Mouse (Mus musculus): ENCODE results near the gene Sugct.
"Not testable (repeated sequence)": the region's sequence is repeated elsewhere in the genome, so short reads cannot be mapped to it uniquely, and the experiment has no call there.

Sugct gene

GRCm38 (mm10) chr13:17606217-17606616 is 89.1 kb downstream of the Sugct start:
- peak; percentile 75 for DNase-seq (ENCODE audit: extremely low read depth, low read depth, low spot score)

DNA sequence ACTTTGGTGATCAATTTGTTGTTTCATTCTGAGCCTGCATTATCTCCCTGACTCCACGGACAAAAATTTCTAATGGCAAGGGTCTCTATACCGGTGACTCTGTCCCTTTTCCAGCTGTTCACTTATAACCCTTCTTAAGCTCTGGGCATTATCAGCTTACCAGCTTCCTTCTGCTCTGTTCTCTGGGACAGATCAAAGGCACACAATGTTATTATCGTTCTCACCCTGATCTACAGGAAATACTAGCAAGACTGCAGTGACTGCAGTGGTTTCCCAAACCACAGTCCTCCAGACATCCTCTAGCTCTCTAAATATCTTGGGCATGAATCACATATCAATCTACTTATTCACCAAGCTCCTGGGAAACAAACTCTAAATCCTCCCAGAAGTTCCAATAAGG is 90.7 kb downstream of the Sugct start:
- peak; percentile 18 for DNase-seq (ENCODE audit: extremely low read depth, low read depth, low spot score)

DNA sequence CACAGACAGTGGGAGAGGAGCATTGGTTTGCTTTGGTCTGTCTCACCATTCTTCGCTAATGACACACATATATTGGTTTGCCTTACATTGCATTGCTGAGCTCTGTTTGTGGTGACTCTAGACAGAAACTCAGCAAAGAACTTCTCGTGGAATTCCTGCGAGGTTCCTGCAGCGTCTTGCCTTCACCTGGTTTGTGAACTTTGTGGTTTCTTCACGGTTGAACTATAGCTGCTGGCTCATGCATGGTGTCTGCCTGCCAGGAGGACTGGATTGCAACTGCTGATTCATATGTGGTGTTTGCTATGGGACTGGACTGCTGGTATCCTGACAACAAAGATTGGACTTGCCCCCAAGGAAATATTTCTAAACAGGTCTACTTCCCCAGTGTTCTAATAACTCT is 91.6 kb downstream of the Sugct start:
- DNase-seq (ENCODE audit: extremely low read depth, low read depth, low spot score) = no peak

DNA sequence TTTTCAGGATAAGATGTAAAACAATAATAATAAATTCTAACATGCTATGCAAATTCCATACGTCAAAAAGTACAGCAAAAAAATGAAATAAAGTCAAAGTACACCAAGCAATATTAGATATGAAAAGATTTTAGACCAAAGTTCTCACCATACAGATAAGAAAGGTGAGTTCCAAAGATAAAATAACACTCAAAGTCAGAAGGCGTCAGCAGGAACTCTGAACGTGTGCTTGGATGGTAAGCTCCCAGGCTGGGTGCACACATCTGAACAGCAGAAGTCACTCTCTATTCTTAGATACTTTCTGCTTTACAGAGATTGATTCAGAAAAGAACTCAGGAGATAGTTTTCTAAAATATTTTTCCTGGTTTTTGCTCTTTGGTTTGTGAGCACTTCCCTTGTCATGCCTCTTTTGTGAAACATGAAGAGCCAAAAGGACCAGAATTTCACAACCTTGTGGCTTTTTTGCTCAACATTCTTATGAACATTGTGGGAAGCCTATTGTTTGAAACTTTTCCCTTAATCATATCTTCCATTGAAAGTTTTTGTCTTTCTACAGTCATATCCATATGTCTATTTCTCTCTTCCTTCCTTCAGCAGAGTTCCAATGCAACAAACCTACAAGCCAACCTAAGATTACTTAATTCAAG is 110.0 kb downstream of the Sugct start:
- DNase-seq (ENCODE audit: extremely low read depth, low read depth, low spot score) = no peak

DNA sequence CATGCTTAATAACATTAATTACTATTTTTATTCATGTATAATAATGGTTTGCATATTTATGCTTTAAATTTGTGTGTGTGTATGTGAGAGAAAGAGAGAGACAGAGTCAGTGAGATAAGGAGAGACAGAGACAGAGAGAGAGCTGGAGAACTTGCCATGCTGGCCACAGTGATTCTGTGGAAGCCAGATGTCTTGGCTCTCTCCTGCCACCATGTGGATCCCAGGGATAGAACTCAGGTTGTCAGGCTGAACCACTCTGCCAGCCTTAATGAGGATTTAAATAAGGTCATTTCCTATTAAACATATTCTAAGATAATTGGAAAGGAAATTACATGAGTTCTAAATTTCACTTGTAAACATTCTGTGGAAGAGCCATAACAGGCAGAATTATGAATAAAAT is 110.5 kb downstream of the Sugct start:
- DNase-seq (ENCODE audit: extremely low read depth, low read depth, low spot score) = no peak

DNA sequence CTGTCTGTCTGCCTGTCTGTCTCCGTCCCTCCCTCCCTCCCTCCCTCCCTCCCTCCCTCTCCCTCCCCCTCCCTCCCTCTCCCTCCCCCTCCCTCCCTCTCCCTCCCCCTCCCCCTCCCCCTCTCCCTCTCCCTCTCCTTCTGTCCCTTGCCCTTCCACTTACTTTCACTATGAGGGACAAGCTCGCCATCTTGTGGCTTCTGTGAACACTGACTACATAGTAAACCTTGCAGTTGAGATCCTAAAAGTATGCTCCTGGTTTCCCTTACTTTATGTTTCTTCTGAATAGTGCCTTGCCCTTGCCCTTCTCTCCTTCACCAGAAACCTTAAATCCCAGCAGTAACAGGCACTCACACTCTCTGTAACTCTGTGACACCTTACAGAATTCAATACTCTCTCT is 113.7 kb downstream of the Sugct start:
- no peak for DNase-seq (ENCODE audit: extremely low read depth, low read depth, low spot score)

DNA sequence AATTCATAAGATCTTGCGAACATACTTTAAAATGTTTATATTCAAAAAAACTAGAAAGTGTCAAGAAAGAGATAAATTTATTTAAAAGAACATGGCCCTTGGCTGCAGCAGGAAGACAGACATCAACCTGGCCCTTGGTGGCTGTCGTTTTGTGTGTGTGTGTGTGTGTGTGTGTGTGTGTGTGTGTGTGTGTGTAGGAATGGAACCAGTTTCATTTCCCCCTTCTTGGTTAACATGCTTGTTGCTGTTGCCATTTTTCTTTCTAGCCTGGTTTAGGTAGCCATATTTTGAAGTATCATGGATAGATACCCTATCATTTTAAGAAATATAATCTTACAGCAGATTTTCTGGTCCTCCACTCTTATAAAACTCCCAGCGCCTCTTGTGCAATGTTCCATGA is 136.0 kb downstream of the Sugct start:
- no peak for DNase-seq (ENCODE audit: extremely low read depth, low read depth, low spot score)

DNA sequence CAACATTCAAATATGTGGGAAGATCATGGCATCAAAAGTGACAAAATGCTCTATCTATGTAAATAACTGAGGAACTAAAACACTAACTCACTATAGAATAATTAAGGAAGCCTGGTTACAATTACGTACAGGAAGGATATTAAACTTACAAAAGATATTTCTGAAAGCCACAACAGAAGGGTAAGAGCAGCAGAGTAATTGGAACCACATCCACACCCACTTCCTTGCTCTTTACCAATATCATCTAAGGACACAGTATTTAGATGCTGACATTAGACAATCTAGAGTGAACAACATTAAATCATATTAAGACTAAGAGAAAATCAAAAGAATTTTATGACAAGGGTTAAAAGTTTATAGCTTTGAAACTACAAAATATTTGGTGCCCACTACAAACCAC is 159.0 kb downstream of the Sugct start:
- DNase-seq (ENCODE audit: extremely low read depth, low read depth, low spot score) = no peak

- no peak for DNase-seq (ENCODE audit: extremely low read depth, low read depth, low spot score)
Observed at GRCm38 (mm10) chr13:17534871-17535270, 160.5 kb downstream of the Sugct start.

GRCm38 (mm10) chr13:17534469-17534868 is 160.9 kb downstream of the Sugct start:
- DNase-seq (ENCODE audit: extremely low read depth, low read depth, low spot score) = no peak

DNA sequence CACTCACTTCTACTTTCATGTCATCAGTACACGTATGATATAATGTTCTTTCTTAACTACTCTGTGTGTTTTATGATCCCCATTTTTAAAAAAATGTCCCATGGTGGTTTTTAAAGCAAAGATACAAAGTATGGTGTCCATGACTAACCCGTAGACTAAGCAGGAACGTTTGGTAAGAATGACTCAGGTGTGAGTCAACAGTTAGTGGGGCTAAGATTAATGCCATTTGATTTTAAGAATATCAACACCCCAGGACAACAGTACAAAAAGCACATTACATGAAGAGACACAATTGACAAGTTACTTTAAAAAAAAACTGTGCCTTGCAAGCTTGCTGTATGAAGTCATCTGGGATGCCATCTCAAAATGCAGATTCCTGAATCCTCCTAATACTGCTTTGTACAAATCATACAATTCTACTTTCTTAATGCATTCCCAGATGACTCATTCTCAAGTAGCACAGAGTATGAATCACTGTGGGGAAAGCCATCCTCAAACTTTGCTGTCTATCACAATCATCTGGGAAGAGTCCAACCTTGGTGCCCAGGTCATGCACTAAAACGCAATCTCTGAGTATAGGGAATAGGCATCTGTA is 184.1 kb downstream of the Sugct start:
- DNase-seq (ENCODE audit: extremely low read depth, low read depth, low spot score) = no peak

GRCm38 (mm10) chr13:17494936-17495335 is 200.4 kb downstream of the Sugct start:
- no peak for DNase-seq (ENCODE audit: extremely low read depth, low read depth, low spot score)

DNA sequence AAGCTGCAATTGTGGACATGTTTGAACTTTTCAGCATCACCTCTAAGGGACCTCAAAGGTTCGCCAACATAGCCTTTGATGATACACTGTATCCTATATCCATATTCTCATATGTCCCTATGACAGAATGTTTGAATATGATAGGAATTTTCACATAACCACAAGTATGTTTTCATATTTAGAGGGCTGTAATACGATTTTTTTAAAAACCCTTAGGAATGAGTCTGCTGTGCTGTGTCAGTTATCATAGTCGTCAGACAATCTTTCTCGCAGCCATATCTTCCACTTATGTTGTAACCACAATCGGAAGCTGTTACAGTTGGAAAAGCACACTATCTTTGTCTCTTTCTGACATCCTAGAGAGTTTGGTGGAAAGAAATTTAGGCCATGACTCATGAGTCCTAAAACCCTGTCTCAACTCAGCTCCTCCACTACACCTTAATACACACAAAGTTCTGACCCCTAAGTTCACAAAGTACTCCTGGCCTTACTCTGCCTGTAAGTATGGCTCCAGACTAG is 201.2 kb downstream of the Sugct start:
- DNase-seq (ENCODE audit: extremely low read depth, low read depth, low spot score) = no peak

- not testable (repeated sequence) for DNase-seq (ENCODE audit: extremely low read depth, low read depth, low spot score)
Observed at GRCm38 (mm10) chr13:17457981-17458380, 237.4 kb downstream of the Sugct start.

DNA sequence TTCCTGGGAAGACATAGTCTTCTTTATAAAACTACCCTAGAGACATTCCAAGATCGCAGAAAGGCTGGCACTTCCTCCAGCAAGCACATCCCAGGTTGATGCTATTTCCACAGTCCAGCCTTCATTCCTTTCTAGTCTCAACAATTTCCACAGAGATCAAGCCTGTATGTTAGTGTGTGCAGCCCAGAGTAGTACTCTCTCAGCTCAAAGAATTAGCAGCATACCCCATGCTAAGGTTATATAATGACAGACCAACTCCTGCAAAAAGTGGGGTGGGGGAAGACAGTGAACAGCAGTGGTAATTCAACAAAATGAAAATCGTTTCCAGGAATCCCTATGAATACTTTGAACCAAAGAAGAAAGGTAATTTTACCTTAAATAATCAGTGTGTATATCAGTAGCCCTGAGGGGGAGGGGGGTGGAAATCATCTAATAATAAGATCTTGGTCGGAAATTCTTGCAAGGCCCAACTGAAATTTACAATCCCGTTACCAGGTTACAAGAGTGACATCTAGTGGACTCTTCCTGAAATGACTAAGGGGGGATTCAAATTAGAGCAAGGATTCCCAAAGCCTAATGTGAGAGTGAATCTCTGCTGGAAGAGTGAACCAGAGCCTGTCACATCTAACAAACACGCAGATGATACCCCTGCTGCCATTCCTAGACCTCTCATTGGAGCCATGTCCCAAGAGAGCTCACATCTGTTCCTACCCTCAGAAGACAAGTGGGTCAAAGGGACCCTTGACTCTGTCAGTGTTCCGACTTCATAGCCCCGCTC is 263.0 kb downstream of the Sugct start:
- no peak for DNase-seq (ENCODE audit: extremely low read depth, low read depth, low spot score)

DNA sequence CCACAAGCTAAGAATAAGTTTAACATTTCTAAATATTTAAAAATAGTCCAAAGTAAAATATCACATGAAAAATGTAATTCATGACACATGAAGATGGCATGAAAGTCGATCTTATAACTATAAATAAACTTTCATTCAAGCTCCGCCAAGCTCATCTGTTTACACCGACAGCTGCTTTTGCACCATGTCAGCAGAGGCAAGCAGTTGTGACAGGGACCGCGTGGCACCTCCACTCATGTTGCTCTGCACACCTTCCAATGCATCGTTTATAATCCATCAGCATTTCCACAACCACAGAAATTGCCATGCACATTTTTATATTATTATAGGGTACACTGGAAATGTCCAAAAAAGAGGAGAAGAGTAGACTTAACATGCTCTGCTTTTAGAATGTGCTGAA is 273.5 kb downstream of the Sugct start:
- DNase-seq (ENCODE audit: extremely low read depth, low read depth, low spot score) = no peak

GRCm38 (mm10) chr13:17420557-17420956 is 274.8 kb downstream of the Sugct start:
- no peak for DNase-seq (ENCODE audit: extremely low read depth, low read depth, low spot score)

GRCm38 (mm10) chr13:17342836-17343235 is 352.5 kb downstream of the Sugct start:
- DNase-seq (ENCODE audit: extremely low read depth, low read depth, low spot score) = no peak

DNA sequence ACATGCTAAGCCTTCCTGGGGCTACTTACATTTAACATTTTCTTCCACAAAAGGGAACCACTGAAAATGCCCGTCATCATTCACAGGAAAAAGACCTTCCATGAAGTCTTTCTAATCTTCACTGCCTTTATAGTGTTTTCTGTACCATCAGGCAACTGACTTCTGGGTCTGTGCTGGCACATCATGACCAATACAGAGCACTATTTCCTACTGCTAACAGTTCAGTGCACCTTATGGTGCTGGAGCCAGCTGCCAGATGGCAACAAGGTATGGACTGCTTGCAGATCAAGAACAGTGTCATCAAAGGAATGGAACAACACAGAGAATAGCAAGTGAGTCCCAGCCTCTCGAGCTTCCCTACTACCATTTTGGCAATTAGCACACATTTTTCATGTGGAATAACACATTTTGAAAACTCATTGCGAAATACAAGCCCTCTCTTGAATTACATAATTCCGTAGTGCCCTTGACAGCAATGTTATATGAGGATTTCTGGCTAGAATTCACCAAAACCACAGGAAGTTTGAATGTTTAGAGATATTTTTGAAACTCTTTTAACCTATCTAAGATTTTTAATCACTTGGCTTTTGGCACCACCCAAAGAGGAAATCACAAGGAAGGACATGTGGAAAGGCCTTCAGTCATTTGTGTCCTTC is 359.3 kb downstream of the Sugct start:
- DNase-seq (ENCODE audit: extremely low read depth, low read depth, low spot score) = no peak

DNA sequence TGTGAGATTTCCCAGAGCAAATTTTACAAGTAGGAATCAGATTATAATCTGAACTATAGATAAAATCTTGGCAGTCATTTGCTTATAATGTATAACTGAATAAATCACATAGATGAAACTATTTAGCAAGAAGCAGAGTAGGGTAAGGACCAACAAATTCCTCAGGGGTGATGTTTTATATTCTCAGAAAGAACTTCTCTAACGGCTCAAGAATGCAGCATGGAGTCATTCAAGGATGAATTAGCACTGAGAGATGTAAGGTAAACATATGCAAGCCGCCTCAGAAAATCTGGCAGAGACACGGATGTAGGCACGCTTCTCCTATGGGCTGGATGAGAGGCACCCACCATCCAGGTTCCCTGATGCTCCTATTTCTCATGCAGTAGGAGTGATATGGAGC is 368.5 kb downstream of the Sugct start:
- no peak for DNase-seq (ENCODE audit: extremely low read depth, low read depth, low spot score)

DNA sequence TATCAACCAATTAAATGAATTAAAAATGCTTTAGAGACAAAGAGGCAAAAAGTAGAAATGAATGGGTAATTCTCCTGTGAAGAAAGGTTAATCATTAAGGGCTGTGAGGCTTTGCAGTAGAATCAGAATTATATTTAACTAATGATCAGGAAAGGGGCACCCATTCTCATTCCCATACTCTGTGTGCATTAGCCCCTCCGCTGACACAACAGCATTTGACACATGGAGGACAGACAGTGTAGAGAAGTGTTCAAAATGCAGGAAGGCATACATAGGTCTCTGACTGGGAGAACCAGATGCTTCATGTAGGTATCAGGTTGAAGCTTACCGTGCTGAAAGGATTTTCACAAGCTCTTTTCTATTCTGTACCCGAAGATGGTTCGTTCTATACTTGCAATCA is 393.8 kb downstream of the Sugct start:
- no peak for DNase-seq (ENCODE audit: extremely low read depth, low read depth, low spot score)
